Mouse (Mus musculus) thymus, adult 2 months (tissue): ENCODE data around the gene Hes2.

ENCODE experiments used
- CTCF ChIP-seq: fragments of 200-500 bp; IDR thresholded peaks from 2 replicates; pipeline ENCODE4 v1.5.1; 2012; ENCODE audit warnings: mild to moderate bottlenecking, control low read depth, low read length, moderate library complexity, borderline replicate concordance; ENCODE audit not compliant: control insufficient read depth, poor library complexity, insufficient read depth; ENCODE audit errors: extremely low read depth
- POLR2A ChIP-seq: fragments of 200-500 bp; IDR thresholded peaks from 2 replicates; pipeline ENCODE4 v1.6.1; 2012; ENCODE audit warnings: mild to moderate bottlenecking, low read length, control low read depth, moderate library complexity; ENCODE audit not compliant: control insufficient read depth, poor library complexity, insufficient read depth; ENCODE audit errors: extremely low read depth

- TF ChIP-seq CTCF = peak; percentile 15; the same call in 1 of the 2 replicates
- TF ChIP-seq POLR2A = no peak
These were observed 685 bp upstream of the Hes2 start for GRCm38 (mm10) chr4:152157779-152158584.
